Mouse (Mus musculus) neural tube, embryonic 10.5 days (tissue): ENCODE data around the gene Dpy19l1.

Experiments used
- DNase-seq: peaks from one replicate; pipeline ENCODE4 v3.0.0-alpha.2; 2017; ENCODE audit warnings: low spot score; ENCODE audit errors: extremely low spot score

The Dpy19l1 gene

GRCm38 (mm10) chr9:24503067-24503857, at the start of gene Dpy19l1:
Gene Dpy19l1 (minus strand): TSS chr9:24503140.
- peak; percentile 90 for DNase-seq

GRCm38 (mm10) chr9:24538159-24538558, 35.2 kb upstream of the Dpy19l1 start:
- no peak for DNase-seq

GRCm38 (mm10) chr9:24516575-24517139, 13.7 kb upstream of the Dpy19l1 start:
- peak; percentile 43 for DNase-seq

- DNase-seq = no peak
Observed at GRCm38 (mm10) chr9:24514078-24514469, 11.1 kb upstream of the Dpy19l1 start.

GRCm38 (mm10) chr9:24513290-24514077, 10.5 kb upstream of the Dpy19l1 start:
- DNase-seq = no peak

- DNase-seq = no peak
Observed at GRCm38 (mm10) chr9:24512121-24512539, 9.2 kb upstream of the Dpy19l1 start.

- no peak for DNase-seq
Observed at GRCm38 (mm10) chr9:24511371-24512120, 8.6 kb upstream of the Dpy19l1 start.

- no peak for DNase-seq
Observed at GRCm38 (mm10) chr9:24508880-24509279, 5.9 kb upstream of the Dpy19l1 start.

- no peak for DNase-seq
Observed at GRCm38 (mm10) chr9:24506510-24506909, 3.6 kb upstream of the Dpy19l1 start.

GRCm38 (mm10) chr9:24505017-24505763, 2.2 kb upstream of the Dpy19l1 start:
- no peak for DNase-seq

GRCm38 (mm10) chr9:24504381-24504780, 1.4 kb upstream of the Dpy19l1 start:
- DNase-seq = no peak

- DNase-seq = no peak
Observed at GRCm38 (mm10) chr9:24503858-24504219, 899 bp upstream of the Dpy19l1 start.

GRCm38 (mm10) chr9:24502571-24503004, 352 bp downstream of the Dpy19l1 start:
- DNase-seq = peak; percentile 75

GRCm38 (mm10) chr9:24501618-24502017, 1.3 kb downstream of the Dpy19l1 start:
- DNase-seq = no peak

GRCm38 (mm10) chr9:24496226-24496625, 6.7 kb downstream of the Dpy19l1 start:
- no peak for DNase-seq

GRCm38 (mm10) chr9:24490516-24490915, 12.4 kb downstream of the Dpy19l1 start:
- no peak for DNase-seq

- no peak for DNase-seq
Observed at GRCm38 (mm10) chr9:24488425-24489104, 14.4 kb downstream of the Dpy19l1 start.

- no peak for DNase-seq
Observed at GRCm38 (mm10) chr9:24482375-24482774, 20.6 kb downstream of the Dpy19l1 start.

GRCm38 (mm10) chr9:24477251-24477650, 25.7 kb downstream of the Dpy19l1 start:
- DNase-seq = no peak

- DNase-seq = no peak
Observed at GRCm38 (mm10) chr9:24473824-24474223, 29.1 kb downstream of the Dpy19l1 start.
